Mouse (Mus musculus) skeletal muscle tissue, adult 2 months (tissue): Measurements from ENCODE around the gene B3galt4.
"Not testable (repeated sequence)": the region's sequence is repeated elsewhere in the genome, so short reads cannot be mapped to it uniquely, and the experiment has no call there.

Experiments
- DNase-seq: peaks from one replicate; pipeline ENCODE4 v3.0.0-alpha.2; 2012; ENCODE audit warnings: low read depth, low spot score

Gene B3galt4

DNA sequence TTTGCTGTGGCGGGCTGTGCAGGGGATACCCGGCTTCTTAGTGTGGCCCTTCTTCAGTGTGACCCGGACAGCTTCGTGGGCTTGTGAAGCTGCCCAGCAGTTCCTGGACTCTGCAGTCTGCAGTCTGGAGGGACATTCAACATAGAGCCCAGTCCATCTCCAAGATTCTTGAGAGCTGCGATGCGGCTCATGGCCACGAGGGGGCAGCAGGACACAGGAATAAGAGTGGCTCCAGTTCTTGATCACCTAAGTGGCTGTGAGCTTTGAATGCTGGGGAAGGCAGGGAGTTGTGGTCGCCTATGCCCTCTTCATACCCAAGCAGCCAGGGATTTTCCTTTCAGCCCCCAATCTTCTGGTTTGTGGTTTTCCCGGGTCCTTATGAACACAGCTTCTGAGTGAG lies 17.2 kb upstream of the B3galt4 start:
- DNase-seq: peak; percentile 83

DNA sequence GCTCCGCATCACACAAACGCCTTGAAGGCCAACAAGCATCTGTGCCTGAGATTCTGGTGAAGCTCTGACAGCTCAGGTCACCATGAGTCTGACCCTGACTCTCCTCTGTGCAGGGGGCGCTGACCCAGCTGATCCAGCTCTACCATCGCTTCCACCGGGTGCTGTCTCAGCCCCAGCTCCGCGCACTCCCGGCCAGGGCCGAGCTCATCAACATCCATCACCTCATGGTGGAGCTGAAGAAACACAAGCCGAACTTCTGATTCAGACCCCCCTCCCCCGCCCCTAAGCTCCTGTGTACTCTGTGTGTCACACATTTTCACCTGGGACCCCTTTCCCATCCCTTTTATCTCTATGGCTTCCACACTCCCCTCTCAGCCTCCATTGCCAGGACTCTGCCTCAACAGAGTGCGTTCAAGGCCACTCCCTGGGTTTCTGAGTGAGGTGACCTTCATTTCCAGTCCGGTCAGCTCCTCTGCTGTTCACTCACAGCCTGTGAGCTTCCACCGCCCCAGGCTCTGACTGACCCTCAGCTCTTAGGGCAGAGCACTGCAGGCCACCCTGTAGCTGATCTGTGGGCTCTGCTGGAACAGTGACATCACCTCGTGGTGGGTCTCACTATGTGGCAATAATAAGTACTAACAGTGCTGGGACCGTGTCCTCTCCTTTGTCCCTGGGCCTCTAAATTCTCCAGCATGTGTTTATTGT lies 14.7 kb upstream of the B3galt4 start:
- no peak for DNase-seq

DNA sequence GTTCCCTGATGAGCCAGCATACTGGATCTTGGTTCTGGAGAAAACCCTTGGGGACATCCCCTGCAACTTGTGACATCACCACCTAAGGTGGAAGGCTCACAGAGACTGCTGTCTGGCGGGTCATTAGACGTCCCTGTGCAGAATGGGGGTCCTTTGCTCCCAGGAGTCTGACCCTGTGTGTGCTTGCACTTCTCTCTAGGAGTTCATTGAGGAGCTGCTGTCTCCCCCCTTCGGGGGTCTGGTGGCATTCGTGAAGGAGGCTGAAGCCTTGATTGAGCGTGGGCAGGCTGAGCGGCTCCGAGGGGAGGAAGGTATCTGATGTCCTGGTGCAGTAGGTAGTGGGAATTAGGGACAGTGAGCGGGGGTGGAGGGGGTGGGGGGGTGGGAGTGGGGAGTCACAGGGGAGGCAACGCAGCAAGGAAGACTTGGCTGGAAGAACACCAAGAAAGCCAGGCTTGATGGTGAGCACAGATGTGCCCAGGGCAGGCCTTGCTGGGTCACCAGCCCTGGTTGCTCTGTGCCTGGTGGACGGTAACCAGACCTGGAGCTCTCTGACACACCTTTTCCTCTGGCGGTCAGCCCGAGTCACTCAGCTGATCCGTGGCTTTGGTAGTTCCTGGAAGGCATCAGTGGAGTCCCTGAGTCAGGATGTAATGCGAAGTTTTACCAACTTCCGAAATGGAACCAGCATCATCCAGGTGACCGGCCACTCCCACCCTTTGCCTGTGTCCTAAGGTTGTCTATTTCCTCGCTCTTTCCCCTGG lies 14.0 kb upstream of the B3galt4 start:
- DNase-seq: no peak

DNA sequence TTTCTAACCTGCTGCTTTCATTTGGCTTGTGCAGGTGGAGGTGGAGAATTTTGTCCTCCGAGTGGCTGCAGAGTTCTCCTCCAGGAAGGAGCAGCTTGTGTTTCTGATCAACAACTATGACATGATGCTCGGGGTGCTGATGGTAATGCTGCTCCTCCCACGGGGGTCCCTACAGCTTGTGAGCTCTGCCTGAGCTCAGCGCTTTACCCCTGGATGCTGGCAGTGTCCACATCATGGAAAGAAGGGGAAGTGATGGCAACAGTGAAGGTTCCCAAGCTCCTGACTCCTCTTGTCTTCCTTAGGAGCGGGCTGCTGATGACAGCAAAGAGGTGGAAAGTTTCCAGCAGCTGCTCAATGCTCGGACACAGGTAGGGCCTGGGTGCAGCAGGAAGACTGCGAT lies 11.6 kb upstream of the B3galt4 start:
- DNase-seq: no peak

DNA sequence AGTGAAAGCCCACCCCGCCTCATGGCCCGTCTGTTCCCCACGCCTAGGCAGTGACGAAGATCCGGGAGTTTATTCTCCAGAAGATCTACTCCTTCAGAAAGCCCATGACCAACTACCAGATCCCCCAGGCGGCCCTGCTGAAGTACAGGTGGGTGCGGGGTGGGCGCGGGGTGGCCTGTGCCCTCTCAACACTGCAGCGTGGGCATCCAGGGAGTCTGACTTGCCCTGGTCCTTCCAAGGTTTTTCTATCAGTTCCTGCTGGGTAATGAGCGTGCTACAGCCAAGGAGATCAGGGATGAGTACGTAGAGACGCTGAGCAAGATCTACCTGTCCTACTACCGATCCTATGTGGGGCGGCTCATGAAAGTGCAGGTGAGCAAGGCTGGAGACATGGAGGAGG lies 8.7 kb upstream of the B3galt4 start:
- no peak for DNase-seq

DNA sequence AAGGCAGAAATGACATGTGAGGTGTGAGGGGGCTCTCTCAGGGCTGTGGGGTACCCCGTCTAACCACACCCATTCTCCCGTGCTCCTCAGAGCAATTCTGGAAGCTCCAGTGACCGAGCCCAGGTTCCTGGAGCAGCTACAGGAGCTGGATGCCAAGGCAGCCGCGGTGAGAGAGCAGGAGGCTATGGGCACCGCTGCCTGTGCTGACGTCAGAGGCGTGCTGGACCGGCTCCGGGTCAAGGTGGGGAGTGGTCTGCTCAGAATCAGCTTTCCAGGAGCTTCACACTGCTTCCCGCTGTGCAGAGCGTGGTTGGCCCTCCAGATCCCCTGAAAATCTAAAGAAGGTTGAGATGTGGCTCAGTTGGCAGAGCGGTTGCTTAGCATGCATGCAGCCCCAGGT lies 7.8 kb upstream of the B3galt4 start:
- DNase-seq: no peak

DNA sequence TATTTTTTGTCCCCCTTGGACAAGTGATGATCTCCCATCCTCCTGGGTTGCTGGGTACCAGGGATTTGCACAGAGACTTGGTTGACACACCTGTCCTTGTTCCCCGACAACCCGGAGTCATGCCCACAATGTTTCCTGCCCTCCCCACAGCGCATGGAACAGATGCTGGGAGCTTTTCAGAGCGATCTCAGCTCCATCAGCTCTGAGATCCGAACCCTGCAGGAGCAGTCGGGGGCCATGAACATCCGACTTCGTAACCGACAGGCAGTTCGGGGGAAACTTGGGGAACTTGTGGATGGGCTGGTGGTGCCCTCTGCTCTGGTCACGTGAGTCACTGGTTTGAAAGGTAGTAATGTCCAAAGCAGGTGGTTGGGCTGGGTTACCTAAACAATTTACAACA lies 7.2 kb upstream of the B3galt4 start:
- no peak for DNase-seq

DNA sequence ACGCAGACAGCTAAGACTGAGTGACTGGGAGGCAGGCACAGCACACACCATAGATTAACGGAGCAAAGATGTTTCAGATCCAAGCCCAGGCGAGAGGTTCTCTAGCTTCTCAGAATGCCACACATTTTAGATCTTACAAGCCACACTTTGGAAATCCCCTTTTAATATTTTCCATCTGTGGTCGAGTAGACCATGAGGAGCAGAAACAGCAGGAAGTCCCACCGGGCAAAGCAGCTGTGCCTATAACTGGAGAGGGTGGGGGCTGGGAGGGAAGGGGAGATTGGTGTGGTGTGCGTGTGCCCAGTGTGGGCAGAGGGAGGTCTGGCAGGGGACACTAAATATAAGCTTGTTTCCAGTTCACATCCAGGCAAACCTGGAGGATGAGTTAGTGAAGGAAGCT lies 6.2 kb upstream of the B3galt4 start:
- no peak for DNase-seq

DNA sequence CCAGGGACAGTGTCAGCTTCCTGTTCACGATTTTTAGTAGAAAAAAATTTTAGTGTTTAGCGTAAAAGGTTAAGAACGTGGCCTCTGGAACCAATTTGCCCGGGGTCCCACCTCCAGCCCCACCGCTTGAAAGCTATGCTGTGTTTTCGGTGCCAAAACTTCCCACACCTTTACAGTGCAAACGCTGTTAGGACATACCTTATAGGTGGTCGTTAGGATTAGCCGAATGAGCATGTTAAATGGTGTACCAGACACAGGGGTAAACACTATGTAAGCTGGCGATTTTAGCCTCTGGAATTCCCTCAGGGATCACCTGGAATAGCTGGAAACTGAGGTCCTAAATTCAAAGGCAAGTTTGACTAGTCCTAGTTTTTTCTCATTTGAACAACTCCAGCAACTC lies 5.0 kb upstream of the B3galt4 start:
- no peak for DNase-seq

DNA sequence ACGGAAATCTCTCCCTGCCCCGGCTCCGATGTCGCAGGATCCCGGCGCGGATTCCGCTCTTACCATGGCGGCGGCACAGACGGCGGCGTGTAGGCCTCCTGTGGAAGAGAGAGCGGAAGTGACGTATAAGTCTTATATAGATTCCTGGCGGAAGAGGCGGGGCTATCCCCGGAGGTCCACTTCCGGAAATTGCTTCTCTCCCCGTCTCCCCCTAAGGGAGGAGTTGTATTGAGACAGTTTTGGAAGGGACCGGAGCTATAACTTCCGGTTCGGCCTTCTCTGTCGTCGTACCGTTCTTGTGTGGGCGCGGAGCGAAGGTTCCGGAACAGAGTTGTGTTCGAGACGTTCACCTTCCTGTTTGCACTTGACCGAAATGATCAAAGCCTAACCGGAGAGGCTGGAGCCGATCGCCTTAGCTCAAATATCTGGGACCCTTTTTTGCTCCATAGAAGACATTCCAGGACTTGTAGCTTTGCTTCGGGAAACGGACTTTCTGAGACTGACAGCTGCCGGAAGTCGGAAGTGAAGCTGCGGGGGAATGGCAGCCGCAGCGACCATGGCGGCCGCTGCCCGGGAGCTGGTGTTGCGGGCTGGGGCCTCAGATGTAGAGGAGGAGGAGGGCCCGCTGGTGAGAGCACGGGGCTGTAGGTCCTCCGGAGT lies 4.4 kb upstream of the B3galt4 start, which contains the start of the genes Vps52 and Rps18:
Gene Vps52, plus strand, starts transcription at position 258 of the 660 bp plus-strand sequence.
Gene Rps18, minus strand, starts transcription at position 447 of the 660 bp plus-strand sequence.
- DNase-seq: peak; percentile 98

DNA sequence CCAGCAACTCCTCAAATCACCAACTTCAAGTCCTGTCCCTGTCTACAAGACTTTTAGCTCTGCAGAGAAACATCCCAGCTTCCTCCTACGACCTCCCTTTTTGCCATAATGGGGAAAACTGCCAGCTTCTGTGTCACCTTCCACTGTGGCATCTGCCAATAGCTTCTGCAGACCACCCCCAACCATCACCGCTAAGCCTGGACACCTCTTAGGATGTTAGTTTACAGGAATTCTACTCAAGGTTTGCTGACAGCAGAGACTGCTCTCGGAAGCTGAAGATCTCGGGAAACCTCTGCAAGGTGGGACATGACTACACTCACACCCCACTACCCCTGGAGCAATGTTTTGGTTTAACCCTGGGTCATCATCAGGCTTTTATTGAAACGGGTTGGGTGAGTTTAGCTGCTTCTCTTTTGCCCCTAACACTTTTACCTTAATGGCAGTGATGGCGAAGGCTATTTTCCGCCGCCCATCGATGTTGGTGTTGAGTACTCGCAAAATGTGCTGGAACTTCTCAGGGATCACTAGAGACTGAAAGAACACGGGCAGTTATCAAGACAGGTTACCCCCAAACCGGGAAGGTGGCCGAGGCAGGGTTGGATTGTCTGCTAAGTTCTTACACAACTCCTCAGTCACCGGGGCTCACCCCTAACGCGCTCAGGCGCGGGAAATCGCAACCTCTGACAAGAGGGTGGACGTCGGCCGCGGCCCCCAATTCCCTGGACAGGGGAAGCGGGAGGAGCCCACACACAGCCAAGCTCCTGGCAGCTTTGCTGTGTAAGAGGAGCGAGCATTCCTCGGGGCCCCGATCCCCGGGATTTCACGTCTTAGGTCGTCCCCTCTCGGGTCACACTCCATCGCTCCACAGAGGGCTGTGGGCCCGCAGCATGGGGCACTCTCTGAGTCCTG lies 3.6 kb upstream of the B3galt4 start:
- DNase-seq: no peak

DNA sequence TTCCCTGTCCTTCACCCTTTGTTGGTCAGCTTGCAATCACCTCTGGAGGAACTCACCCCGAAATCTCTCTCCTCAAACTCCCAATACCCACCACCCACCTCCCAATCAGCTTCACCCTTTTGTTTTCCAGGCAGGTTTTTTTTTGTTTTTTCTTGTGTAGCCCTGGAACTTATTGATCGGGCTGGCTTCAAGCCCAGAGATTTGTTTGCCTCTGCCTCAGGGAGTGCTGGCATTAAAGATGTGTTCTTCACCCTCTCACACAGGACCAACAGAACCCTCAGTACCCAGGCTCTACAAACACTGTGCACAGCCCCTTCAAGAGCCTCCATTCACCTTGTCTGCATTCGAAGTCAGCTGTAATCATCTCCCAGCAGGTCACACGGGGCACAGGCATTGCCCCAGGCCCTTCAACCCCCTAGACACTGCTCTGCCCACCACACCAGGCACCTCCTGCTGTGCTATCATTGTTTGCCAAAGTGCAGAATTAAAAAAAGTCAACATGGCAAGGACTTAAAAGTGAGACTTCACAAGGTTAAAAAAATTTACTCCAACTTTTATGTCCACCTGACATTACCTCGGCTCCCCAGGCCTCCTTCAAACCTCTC lies 2.8 kb upstream of the B3galt4 start:
- no peak for DNase-seq

DNA sequence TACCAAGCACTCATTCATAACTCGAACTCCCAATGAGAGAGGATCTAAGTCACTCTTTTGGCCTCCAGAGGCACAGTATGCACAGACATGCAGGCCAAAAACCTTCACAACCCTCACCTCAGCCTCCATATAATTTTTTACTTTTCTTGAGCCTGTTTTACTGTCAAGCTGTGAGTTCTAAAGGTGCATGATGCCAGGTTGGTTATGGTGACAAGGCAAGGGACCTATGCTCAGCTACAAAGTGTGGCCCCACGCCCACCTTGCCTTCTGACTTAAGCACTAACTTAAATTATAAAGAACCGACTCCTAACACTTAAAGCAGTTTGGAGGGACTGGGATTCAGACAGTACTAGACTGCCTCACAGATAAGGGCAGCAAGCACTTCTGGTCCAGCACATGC lies 2.0 kb upstream of the B3galt4 start:
- no peak for DNase-seq

DNA sequence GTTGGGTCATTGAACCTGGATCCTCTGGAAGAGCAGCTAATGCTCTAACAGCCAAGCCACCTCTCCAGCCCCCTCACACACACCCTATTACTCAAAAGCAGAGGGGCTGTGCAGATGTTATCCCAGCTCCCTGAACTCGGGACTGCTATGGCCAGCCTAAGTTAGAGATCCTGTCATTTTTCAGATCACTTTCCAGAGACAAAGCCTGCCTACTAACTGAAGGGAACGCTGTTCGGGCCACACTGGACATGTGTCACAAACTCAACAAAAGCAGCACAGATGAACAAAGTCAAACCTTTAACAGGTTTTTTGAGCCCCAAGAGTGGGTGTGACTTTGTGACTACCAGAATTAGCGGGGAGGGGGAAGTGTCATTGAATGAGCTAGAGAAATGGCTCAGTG lies 1.6 kb upstream of the B3galt4 start:
- DNase-seq: no peak

DNA sequence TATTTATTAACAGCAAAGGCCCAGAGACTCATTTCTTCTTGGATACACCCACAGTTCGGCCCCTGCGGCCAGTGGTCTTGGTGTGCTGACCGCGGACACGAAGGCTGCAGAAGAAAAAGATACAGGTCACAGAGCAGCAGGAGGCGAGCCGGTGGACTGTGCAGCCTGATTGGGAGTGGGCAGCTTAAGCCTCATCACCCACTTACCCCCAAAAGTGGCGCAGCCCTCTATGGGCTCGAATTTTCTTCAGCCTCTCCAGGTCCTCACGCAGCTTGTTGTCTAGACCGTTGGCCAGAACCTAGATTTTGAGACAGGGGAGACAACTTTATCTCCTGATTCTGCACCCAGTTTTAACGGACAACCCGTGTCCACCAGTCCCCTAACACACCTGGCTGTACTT lies 727 bp upstream of the B3galt4 start:
- DNase-seq: not testable (repeated sequence)

DNA sequence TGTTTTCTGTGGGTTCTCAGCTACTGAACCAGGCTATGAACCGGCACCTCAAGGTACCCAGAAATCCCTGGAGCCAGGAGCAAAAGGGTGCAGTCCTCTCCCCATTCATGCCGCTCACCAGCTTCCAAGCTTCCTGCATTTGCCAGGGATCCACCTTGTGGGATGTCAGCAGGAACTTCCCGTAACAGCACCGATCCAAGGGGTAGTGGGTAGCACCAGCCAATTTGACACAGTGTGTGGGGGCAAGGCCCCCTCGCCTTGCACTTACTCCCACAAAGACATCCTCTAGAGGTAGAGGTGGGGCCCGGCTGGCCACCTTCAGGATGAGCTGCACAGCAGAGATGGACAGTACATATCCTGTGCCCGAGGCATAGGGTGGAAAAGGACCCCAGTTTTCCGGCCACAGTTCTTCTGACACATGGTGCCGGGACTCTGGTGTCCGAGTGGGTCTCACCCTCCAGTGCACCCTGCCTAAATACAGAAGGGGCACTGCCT lies 1.1 kb downstream of the B3galt4 start:
- no peak for DNase-seq

DNA sequence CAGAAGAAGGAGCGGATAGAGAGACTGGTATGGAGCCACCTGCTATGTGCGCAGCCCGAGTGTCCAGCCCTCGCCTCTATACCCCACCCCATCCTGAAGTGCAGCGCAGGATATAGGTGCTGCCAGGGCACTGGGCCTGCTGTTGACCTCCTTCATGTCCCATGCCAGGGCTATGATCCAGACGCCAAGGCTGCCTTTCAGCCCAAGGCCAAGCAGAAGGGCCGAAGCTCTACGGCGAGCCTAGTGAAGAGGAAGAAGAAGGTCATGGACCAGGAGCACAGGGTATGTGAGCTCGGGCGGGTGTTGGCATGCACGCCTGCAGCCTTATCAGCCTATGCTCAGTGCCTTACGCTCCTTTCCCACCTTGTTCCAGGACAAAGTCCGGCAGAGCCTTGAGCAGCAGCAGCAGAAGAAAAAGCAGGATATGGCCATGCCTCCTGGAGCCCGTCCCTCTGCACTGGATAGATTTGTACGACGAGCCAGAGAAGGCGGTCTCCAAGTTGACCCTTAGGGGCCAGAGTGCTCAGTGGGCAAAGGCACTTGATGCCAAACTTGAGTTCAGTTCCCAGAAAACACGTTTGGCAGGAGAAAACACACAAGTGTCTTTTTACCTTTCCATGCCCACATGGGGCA lies 2.3 kb downstream of the B3galt4 start:
- no peak for DNase-seq

DNA sequence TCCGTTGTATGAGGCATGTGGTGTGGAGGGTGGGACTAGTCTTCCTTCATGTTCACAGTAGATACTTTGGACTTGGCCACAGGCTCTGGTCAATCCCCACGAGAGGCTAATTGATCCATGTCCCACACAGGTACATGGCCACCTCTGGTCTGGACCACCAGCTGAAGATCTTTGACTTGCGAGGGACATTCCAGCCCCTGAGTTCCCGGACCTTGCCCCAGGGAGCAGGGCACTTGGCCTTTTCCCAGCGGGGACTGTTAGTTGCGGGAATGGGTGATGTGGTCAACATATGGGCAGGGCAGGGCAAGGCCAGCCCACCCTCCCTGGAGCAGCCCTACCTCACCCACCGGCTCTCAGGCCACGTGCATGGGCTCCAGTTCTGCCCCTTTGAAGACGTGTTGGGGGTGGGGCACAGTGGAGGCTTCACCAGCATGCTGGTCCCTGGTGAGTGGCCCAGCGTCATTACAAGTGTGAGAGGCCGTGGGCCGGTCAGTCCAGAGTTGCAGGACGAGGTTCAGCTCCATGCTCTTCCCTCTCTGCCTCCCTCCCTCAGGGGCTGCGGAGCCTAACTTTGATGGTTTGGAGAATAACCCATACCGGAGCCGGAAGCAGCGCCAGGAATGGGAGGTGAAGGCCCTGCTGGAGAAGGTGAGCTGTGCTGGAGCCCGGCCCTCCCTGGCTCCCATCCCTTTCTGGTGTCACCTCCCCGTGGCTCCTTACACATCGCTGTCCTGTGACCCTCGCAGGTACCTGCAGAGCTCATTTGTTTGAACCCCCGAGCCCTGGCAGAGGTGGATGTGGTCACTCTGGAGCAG lies 3.0 kb downstream of the B3galt4 start:
- DNase-seq: no peak

DNA sequence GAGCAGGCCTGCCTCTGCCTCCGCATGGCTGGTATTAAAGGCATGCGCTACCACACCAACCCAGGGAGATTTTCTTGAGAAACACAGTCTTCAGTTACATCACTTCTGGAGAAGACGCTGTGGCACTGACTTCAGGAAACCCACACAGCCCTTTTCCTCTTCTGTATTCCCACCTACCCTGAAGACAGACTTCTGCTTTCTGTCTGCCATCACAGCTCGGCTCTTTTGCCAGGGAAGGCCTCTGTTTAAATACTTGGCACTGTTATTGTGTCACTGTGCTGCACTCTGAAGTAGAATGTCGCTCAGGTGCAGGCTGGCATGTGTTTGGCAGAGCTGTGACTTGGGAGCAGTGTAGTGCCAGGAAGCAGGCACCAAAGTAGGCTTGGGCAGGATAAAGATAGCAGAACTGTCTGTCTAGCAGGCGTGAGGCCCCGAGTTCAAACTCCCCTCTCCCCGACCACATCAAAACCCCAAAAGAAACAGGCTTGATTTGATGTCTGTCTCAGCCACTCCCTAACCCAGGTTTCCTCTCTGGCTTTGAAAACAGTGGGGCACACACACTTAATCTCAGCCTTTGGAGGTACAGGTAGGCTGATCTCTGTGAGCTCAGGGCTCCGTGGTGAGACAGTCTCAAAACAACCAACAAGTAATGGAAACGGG lies 3.7 kb downstream of the B3galt4 start:
- no peak for DNase-seq
